Mouse (Mus musculus): ENCODE data around the gene Tmbim4. TPM values are rescaled to one million over a fixed set of nuclear protein-coding genes. Genes with fewer than 3 reads are reported as not detected.

The Tmbim4 gene
- polyA plus RNA-seq (2012; rRNA removed), result 86.5 and 99.3 TPM in 2 replicates

GRCm38 (mm10) chr10:120201131-120201921, at the start of gene Tmbim4:
Tmbim4 (plus strand) TSS chr10:120201590.
- no peak for DNase-seq (ENCODE audit: extremely low spot score in 1 of 2, low spot score in 1 of 2)

- no peak for DNase-seq (ENCODE audit: extremely low spot score in 1 of 2, low spot score in 1 of 2)
Observed at GRCm38 (mm10) chr10:120151672-120152071, 49.7 kb upstream of the Tmbim4 start.

GRCm38 (mm10) chr10:120153911-120154310, 47.5 kb upstream of the Tmbim4 start:
- DNase-seq (ENCODE audit: extremely low spot score in 1 of 2, low spot score in 1 of 2), result no peak

GRCm38 (mm10) chr10:120160533-120160932, 40.9 kb upstream of the Tmbim4 start:
- no peak for DNase-seq (ENCODE audit: extremely low spot score in 1 of 2, low spot score in 1 of 2)

- no peak for DNase-seq (ENCODE audit: extremely low spot score in 1 of 2, low spot score in 1 of 2)
Observed at GRCm38 (mm10) chr10:120162840-120163239, 38.5 kb upstream of the Tmbim4 start.

- DNase-seq (ENCODE audit: extremely low spot score in 1 of 2, low spot score in 1 of 2), result no peak
Observed at GRCm38 (mm10) chr10:120163490-120163889, 37.9 kb upstream of the Tmbim4 start.

GRCm38 (mm10) chr10:120164931-120165792, 36.2 kb upstream of the Tmbim4 start:
- no peak for DNase-seq (ENCODE audit: extremely low spot score in 1 of 2, low spot score in 1 of 2)

- DNase-seq (ENCODE audit: extremely low spot score in 1 of 2, low spot score in 1 of 2), result no peak
Observed at GRCm38 (mm10) chr10:120165793-120166503, 35.4 kb upstream of the Tmbim4 start.

- no peak for DNase-seq (ENCODE audit: extremely low spot score in 1 of 2, low spot score in 1 of 2)
Observed at GRCm38 (mm10) chr10:120168070-120168469, 33.3 kb upstream of the Tmbim4 start.

GRCm38 (mm10) chr10:120169064-120169463, 32.3 kb upstream of the Tmbim4 start:
- no peak for DNase-seq (ENCODE audit: extremely low spot score in 1 of 2, low spot score in 1 of 2)

- DNase-seq (ENCODE audit: extremely low spot score in 1 of 2, low spot score in 1 of 2), result no peak
Observed at GRCm38 (mm10) chr10:120169841-120170240, 31.5 kb upstream of the Tmbim4 start.

- no peak for DNase-seq (ENCODE audit: extremely low spot score in 1 of 2, low spot score in 1 of 2)
Observed at GRCm38 (mm10) chr10:120170277-120170676, 31.1 kb upstream of the Tmbim4 start.

GRCm38 (mm10) chr10:120171340-120171739, 30.1 kb upstream of the Tmbim4 start:
- no peak for DNase-seq (ENCODE audit: extremely low spot score in 1 of 2, low spot score in 1 of 2)

- no peak for DNase-seq (ENCODE audit: extremely low spot score in 1 of 2, low spot score in 1 of 2)
Observed at GRCm38 (mm10) chr10:120174192-120174705, 27.1 kb upstream of the Tmbim4 start.

GRCm38 (mm10) chr10:120182887-120183286, 18.5 kb upstream of the Tmbim4 start:
- DNase-seq (ENCODE audit: extremely low spot score in 1 of 2, low spot score in 1 of 2), result peak in 1 of 2 experiments; percentile 30

- no peak for DNase-seq (ENCODE audit: extremely low spot score in 1 of 2, low spot score in 1 of 2)
Observed at GRCm38 (mm10) chr10:120183342-120183741, 18.0 kb upstream of the Tmbim4 start.

GRCm38 (mm10) chr10:120188513-120188912, 12.9 kb upstream of the Tmbim4 start:
- no peak for DNase-seq (ENCODE audit: extremely low spot score in 1 of 2, low spot score in 1 of 2)

GRCm38 (mm10) chr10:120189276-120189675, 12.1 kb upstream of the Tmbim4 start:
- DNase-seq (ENCODE audit: extremely low spot score in 1 of 2, low spot score in 1 of 2), result no peak

- DNase-seq (ENCODE audit: extremely low spot score in 1 of 2, low spot score in 1 of 2), result no peak
Observed at GRCm38 (mm10) chr10:120189782-120190181, 11.6 kb upstream of the Tmbim4 start.

- DNase-seq (ENCODE audit: extremely low spot score in 1 of 2, low spot score in 1 of 2), result no peak
Observed at GRCm38 (mm10) chr10:120191165-120191564, 10.2 kb upstream of the Tmbim4 start.

GRCm38 (mm10) chr10:120192278-120192677, 9.1 kb upstream of the Tmbim4 start:
- DNase-seq (ENCODE audit: extremely low spot score in 1 of 2, low spot score in 1 of 2), result no peak

Data from frontal cortex, adult 2 months (tissue).